Mouse (Mus musculus) heart, embryonic 13.5 days (tissue): Measurements from ENCODE around the gene Ptcd1. TPM values are rescaled to one million over a fixed set of nuclear protein-coding genes. Genes with fewer than 3 reads are reported as not detected.

Experiments used
- polyA plus RNA-seq: library from polyadenylated mRNA; unstranded; fragments of >200 nt; fragmentation: Nextera tagmentation; extraction: Ambion mirVana; gene quantifications from 2 replicates; pipeline ENCODE4 v1.2.1, GENCODE M21; 2015

Gene Ptcd1
- polyA plus RNA-seq, 1 experiment from 2014 or later: 11.6 TPM

Other genes starting within 250 kb of the Ptcd1 start
- gene Smurf1, start 201.3 kb downstream of the Ptcd1 start, polyA plus RNA-seq: 12.1 and 12.4 TPM in 2 replicates
- gene Gm4871, start 134.4 kb downstream of the Ptcd1 start, polyA plus RNA-seq: not detected in 2 replicates
- not detected in 2 replicates for gene 1700018F24Rik, start 124.1 kb downstream of the Ptcd1 start, polyA plus RNA-seq
- gene Arpc1a, start 83.3 kb downstream of the Ptcd1 start, polyA plus RNA-seq: 92.3 and 99.2 TPM in 2 replicates
- not detected in 2 replicates for gene Kpna7, start 83.1 kb downstream of the Ptcd1 start, polyA plus RNA-seq
- gene Arpc1b, start 52.9 kb downstream of the Ptcd1 start, polyA plus RNA-seq: 221 and 234 TPM in 2 replicates
- 62.4 and 62.6 TPM in 2 replicates for gene Pdap1, start 26.9 kb downstream of the Ptcd1 start, polyA plus RNA-seq
- 135 and 150 TPM in 2 replicates for gene Bud31, start 26.7 kb downstream of the Ptcd1 start, polyA plus RNA-seq
- gene Cpsf4, start 105 bp upstream of the Ptcd1 start, polyA plus RNA-seq: 27.4 and 28.8 TPM in 2 replicates
- 1,195 and 1,380 TPM in 2 replicates for gene Atp5j2, start 25.0 kb upstream of the Ptcd1 start, polyA plus RNA-seq
- 6.8 and 6.9 TPM in 2 replicates for gene Zkscan14, start 34.8 kb upstream of the Ptcd1 start, polyA plus RNA-seq
- gene Zkscan5, start 37.5 kb upstream of the Ptcd1 start, polyA plus RNA-seq: 9.5 and 10.9 TPM in 2 replicates
- gene Zfp655, start 64.6 kb upstream of the Ptcd1 start, polyA plus RNA-seq: 26.0 and 30.0 TPM in 2 replicates
- 0.32 and 0.48 TPM in 2 replicates for gene Zscan25, start 113.4 kb upstream of the Ptcd1 start, polyA plus RNA-seq
- gene Cyp3a57, start 178.2 kb upstream of the Ptcd1 start, polyA plus RNA-seq: not detected in 2 replicates